Mouse (Mus musculus): ENCODE data around the gene Ptcd1.

DNA sequence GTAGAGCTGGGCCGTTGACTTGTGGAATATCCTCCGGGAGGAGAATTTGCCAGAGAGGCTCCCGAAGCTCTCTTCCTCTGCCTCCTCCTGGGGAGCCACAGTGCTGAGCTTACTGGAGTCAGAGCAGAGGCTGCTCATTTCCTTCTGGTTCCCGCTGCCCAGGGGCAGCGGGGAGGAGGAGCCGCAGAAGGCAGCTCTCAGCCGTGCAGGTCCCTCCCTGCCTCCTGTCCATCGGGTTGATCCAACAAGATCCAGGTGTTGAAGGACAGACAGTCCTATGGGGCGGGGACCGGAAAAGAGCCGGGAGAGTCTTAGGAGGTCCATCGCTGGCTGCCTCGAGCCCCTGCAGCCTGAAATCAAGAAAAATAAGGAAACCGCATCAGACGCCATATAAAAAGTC, 1.7 kb downstream of the Ptcd1 start:
- TF ChIP-seq CTCF (IDR thresholded peaks at IDR 0.05; ENCODE audit: extremely low read depth, insufficient read depth, insufficient read length, insufficient replicate concordance) (no peak), POLR2A (IDR thresholded peaks at IDR 0.05; ENCODE audit: low read depth, low read length) (no peak)
